Mouse (Mus musculus): ENCODE results near the gene Golt1a.

- TF ChIP-seq CTCF (IDR thresholded peaks at IDR 0.05; ENCODE audit: low read depth) (no peak), EP300 (optimal IDR thresholded peaks at IDR 0.05) (no peak)
These were observed 60.8 kb downstream of the Golt1a start for GRCm38 (mm10) chr1:133370352-133370751.
